14 mouse cellular contexts compared by ENCODE assay signal in genomic region chr5:22491088-22491487, GRCm38 (mm10).
"Had no signal": no experiment of that assay in that cellular context is flagged by ENCODE, and none has a peak within 500 bp of the region (broad histone marks: within the 10 kb centered on the region; RNA-seq: fewer than 3 reads in every experiment).

No protein-coding gene starts in this region.

- H3K4me1 ChIP-seq: kidney, embryonic 15.5 days; limb, embryonic 10.5 days; midbrain, embryonic 10.5 days had no signal

- H3K9me3 ChIP-seq: kidney, embryonic 15.5 days; limb, embryonic 10.5 days; midbrain, embryonic 10.5 days had no signal

- H3K4me2 ChIP-seq: kidney, embryonic 15.5 days; liver, embryonic 11.5 days; lung, embryonic 14.5 days had no signal

- H3K27ac ChIP-seq: kidney, embryonic 15.5 days; left cerebral cortex, adult 2 months; limb, embryonic 10.5 days; midbrain, embryonic 10.5 days; stomach, postnatal 0 days had no signal

- H3K27me3 ChIP-seq: kidney, embryonic 15.5 days had no signal

- H3K4me3 ChIP-seq: kidney, embryonic 15.5 days; left cerebral cortex, adult 2 months; limb, embryonic 10.5 days; midbrain, embryonic 10.5 days had no signal

- DNase-seq: kidney, postnatal 25 days; lung, embryonic 14.5 days; lung, postnatal 10 days; lung, postnatal 4 days; right cerebral cortex, adult 18-20 months; right cerebral cortex, postnatal 25 days; thymus, postnatal 4 days had no signal

- H3K9ac ChIP-seq: kidney, embryonic 15.5 days; lung, embryonic 14.5 days had no signal

- ATAC-seq: midbrain, embryonic 16.5 days had no signal
